Mouse (Mus musculus): ENCODE measurements around the gene Tm9sf3.

Tm9sf3 gene

DNA sequence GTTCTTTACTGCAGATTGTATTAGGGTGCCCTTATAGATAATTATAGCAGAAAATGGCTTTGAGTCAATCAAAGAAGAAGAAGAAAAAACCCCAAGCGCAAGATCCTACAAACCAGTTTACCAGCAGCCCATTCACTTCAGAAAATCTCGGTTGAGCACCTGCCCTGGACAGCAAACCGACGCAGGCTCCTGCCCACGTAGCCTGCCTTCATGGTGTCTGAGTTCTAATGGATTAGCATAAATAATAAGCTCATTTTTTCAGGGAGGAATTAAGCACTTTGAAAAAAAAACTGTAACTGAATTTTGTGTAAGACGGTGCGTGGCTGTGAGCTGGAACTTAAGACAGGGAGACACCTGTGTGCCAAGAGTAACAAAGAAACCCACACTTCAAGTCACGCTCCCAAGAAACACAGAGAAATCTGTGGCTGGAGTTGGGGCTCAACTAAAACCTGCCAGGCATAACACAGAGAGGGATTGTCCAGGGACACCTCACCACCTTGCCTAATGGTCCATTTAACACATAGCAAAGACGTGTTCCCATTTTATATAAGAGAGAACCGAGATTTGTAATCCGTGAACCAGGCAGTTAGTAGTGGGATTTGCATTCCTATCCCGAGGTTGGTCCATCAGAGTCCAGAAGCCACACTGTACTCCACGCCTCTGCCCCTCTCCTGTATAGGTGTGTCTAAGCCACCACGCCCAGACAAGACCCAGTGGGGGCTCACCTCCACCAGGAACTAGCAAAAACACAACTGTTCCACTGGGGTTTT is 98.5 kb downstream of the Tm9sf3 start:
- no peak for DNase-seq

- no peak for DNase-seq
These were observed 99.2 kb downstream of the Tm9sf3 start for GRCm38 (mm10) chr19:41164447-41165095.
